Mouse (Mus musculus): ENCODE results near the gene Cfap221.

GRCm38 (mm10) chr1:120034793-120035192, 37.8 kb upstream of the Cfap221 start:
- TF ChIP-seq POLR2A (IDR thresholded peaks at IDR 0.05; ENCODE audit: extremely low read depth, insufficient read depth, low read length) (no peak), CTCF (IDR thresholded peaks at IDR 0.05; ENCODE audit: low read depth, low read length) (no peak)
